Mouse (Mus musculus): ENCODE data around the gene Gpha2. TPM values are rescaled to one million over a fixed set of nuclear protein-coding genes. Genes with fewer than 3 reads are reported as not detected.

Gene Gpha2
- total RNA-seq, 1 experiment, result 3.9 TPM

DNA sequence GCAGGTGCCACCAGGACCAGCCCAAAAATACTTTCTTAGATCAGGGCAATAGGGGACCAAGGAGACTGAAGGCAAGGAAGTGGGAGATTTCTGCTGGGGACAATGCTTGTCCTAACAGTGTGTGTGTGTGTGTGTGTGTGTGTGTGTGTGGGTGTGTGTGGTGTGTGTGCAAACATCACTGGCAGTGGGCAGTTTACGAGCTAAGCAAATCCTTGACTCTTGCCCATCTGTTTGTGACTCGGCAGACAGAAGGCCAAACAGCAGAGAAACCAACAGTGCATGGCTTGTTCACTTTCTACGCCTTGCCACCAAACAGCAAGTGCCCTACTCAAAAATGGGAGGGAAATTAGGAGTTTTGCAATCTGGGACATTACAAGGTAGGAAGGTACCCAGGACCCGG, 47.4 kb downstream of the Gpha2 start:
- H3K4me3 ChIP-seq (ENCODE audit: insufficient read depth in 1 of 2, low read depth in 1 of 2, low read length in 2 of 2, poor library complexity in 1 of 2, severe bottlenecking in 1 of 2), result no peak overlapping the region
- in situ Hi-C loops (cut with MboI; ENCODE audit: low sequenced_read_pairs in 2 of 2, unreplicated experiment in 2 of 2), result no loop called here
- no peak for DNase-seq (ENCODE audit: low read depth, low spot score)
- no peaks in the 10 kb centered on the region for H3K36me3 ChIP-seq (ENCODE audit: control insufficient read depth, insufficient read depth, low read length, poor library complexity, severe bottlenecking)
- H3K4me1 ChIP-seq (ENCODE audit: control insufficient read depth in 2 of 2, insufficient read depth in 2 of 2, low read length in 2 of 2, poor library complexity in 1 of 2), result peaks cover 21 to 25% of the 10 kb centered on the region in 2 experiments
- TF ChIP-seq ZNF384 (IDR thresholded peaks at IDR 0.05; ENCODE audit: low read depth, low read length), result no peak
- TF ChIP-seq CHD2 (IDR thresholded peaks at IDR 0.05; ENCODE audit: low read depth, low read length), result no peak
- no peak for TF ChIP-seq HCFC1 (IDR thresholded peaks at IDR 0.05; ENCODE audit: borderline replicate concordance, insufficient read depth, low read length)
- no peak for TF ChIP-seq ZC3H11A (IDR thresholded peaks at IDR 0.05; ENCODE audit: borderline replicate concordance, low read depth, low read length)
- TF ChIP-seq MAFK (IDR thresholded peaks at IDR 0.05; ENCODE audit: insufficient read depth, low read depth, low read length), result no peak
- H3K27ac ChIP-seq (ENCODE audit: insufficient read depth, low read depth, low read length, poor library complexity, severe bottlenecking), result no peak overlapping the region
- no peak overlapping the region for H3K9ac ChIP-seq (ENCODE audit: insufficient read depth, low read depth, low read length, poor library complexity, severe bottlenecking)
- H3K9me3 ChIP-seq (ENCODE audit: control insufficient read depth, insufficient read depth, low read depth, low read length), result no peaks in the 10 kb centered on the region

DNA sequence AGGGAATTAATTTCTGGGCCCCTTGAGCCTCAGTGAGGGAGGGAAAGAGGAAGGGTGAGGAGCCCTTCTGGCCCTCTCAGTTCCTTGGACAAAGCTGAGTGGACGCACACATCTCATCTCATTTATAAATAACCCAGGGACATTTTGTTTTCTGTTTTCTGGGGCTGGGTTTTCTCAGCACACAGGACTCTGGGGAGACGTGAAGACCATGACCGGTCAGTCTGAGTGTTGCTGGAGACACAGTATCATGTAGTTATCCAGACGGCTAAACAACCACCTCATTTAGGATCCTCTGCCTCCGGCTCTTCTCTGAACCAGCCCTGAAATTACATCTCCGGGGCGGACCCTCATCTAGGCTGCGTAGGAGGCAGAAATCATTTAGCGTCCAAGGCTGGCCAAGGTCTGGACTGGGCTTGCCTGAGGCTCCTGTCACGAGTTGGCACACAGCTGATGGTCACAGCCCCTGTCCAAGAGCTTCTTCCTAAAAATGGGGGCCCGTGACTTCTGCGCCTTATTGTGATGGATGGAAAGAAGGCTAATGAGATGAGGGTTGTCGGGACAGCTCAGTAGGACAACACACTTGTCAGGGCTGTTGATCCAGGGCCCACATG, 47.9 kb downstream of the Gpha2 start:
- Histone ChIP-seq H3K27ac (ENCODE audit: insufficient read depth, low read depth, low read length, poor library complexity, severe bottlenecking) (no peak overlapping the region), H3K4me3 (ENCODE audit: insufficient read depth in 1 of 2, low read depth in 1 of 2, low read length in 2 of 2, poor library complexity in 1 of 2, severe bottlenecking in 1 of 2) (no peak overlapping the region), H3K36me3 (ENCODE audit: control insufficient read depth, insufficient read depth, low read length, poor library complexity, severe bottlenecking) (no peaks in the 10 kb centered on the region), H3K9me3 (ENCODE audit: control insufficient read depth, insufficient read depth, low read depth, low read length) (no peaks in the 10 kb centered on the region), H3K4me1 (ENCODE audit: control insufficient read depth in 2 of 2, insufficient read depth in 2 of 2, low read length in 2 of 2, poor library complexity in 1 of 2) (peaks cover 24 to 25% of the 10 kb centered on the region in 2 experiments), H3K9ac (ENCODE audit: insufficient read depth, low read depth, low read length, poor library complexity, severe bottlenecking) (no peak overlapping the region)
- in situ Hi-C loops (cut with MboI; ENCODE audit: low sequenced_read_pairs in 2 of 2, unreplicated experiment in 2 of 2), result no loop called here
- DNase-seq (ENCODE audit: low read depth, low spot score), result no peak
- no peak for TF ChIP-seq MAFK (IDR thresholded peaks at IDR 0.05; ENCODE audit: insufficient read depth, low read depth, low read length)
- no peak for TF ChIP-seq HCFC1 (IDR thresholded peaks at IDR 0.05; ENCODE audit: borderline replicate concordance, insufficient read depth, low read length)
- TF ChIP-seq ZNF384 (IDR thresholded peaks at IDR 0.05; ENCODE audit: low read depth, low read length), result no peak
- TF ChIP-seq CHD2 (IDR thresholded peaks at IDR 0.05; ENCODE audit: low read depth, low read length), result no peak
- no peak for TF ChIP-seq ZC3H11A (IDR thresholded peaks at IDR 0.05; ENCODE audit: borderline replicate concordance, low read depth, low read length)

DNA sequence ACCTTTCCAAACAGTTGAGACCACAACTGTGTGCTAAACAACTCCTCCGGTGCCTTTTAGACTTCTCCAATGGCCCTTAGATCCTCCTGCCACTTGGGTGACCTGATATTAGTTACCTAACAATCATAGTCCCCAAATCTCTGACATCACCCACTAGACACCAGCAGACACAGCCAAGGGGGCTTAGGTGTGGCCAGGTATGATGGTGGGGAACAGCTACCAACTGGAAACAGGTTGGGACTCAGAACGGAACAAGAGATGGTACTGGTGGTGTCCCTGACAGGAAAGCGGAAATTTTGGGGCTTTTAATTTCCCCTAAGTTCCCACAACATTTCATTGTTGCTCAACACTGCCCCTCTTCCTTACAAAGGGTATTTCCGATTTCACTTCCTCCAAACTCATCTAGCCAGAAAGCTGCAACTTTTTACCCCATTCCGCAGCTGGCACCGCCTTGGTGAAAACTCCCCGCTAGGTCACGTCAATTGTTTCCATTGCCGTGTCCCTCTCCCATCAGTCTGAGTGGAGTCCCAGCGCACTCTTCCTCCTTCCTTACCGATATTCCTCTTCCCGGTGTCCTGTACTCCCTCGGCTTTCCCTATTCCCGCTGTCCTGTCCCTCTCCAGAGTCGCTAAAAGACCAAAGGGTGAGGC, 49.7 kb downstream of the Gpha2 start:
- Histone ChIP-seq H3K9ac (ENCODE audit: insufficient read depth, low read depth, low read length, poor library complexity, severe bottlenecking) (peak overlapping the region; percentile 89), H3K9me3 (ENCODE audit: control insufficient read depth, insufficient read depth, low read depth, low read length) (no peaks in the 10 kb centered on the region), H3K4me1 (ENCODE audit: control insufficient read depth in 2 of 2, insufficient read depth in 2 of 2, low read length in 2 of 2, poor library complexity in 1 of 2) (peaks cover 17 to 18% of the 10 kb centered on the region in 2 experiments), H3K36me3 (ENCODE audit: control insufficient read depth, insufficient read depth, low read length, poor library complexity, severe bottlenecking) (peaks cover 4% of the 10 kb centered on the region; the same call in 1 of the 2 replicates), H3K4me3 (ENCODE audit: insufficient read depth in 1 of 2, low read depth in 1 of 2, low read length in 2 of 2, poor library complexity in 1 of 2, severe bottlenecking in 1 of 2) (peak overlapping the region; percentile 71 to 78), H3K27ac (ENCODE audit: insufficient read depth, low read depth, low read length, poor library complexity, severe bottlenecking) (peak overlapping the region; percentile 51; the same call in 1 of the 2 replicates)
- no peak for DNase-seq (ENCODE audit: low read depth, low spot score)
- in situ Hi-C loops (cut with MboI; ENCODE audit: low sequenced_read_pairs in 2 of 2, unreplicated experiment in 2 of 2), result no loop called here
- TF ChIP-seq ZC3H11A (IDR thresholded peaks at IDR 0.05; ENCODE audit: borderline replicate concordance, low read depth, low read length), result no peak
- no peak for TF ChIP-seq CHD2 (IDR thresholded peaks at IDR 0.05; ENCODE audit: low read depth, low read length)
- no peak for TF ChIP-seq ZNF384 (IDR thresholded peaks at IDR 0.05; ENCODE audit: low read depth, low read length)
- TF ChIP-seq HCFC1 (IDR thresholded peaks at IDR 0.05; ENCODE audit: borderline replicate concordance, insufficient read depth, low read length), result no peak
- no peak for TF ChIP-seq MAFK (IDR thresholded peaks at IDR 0.05; ENCODE audit: insufficient read depth, low read depth, low read length)

DNA sequence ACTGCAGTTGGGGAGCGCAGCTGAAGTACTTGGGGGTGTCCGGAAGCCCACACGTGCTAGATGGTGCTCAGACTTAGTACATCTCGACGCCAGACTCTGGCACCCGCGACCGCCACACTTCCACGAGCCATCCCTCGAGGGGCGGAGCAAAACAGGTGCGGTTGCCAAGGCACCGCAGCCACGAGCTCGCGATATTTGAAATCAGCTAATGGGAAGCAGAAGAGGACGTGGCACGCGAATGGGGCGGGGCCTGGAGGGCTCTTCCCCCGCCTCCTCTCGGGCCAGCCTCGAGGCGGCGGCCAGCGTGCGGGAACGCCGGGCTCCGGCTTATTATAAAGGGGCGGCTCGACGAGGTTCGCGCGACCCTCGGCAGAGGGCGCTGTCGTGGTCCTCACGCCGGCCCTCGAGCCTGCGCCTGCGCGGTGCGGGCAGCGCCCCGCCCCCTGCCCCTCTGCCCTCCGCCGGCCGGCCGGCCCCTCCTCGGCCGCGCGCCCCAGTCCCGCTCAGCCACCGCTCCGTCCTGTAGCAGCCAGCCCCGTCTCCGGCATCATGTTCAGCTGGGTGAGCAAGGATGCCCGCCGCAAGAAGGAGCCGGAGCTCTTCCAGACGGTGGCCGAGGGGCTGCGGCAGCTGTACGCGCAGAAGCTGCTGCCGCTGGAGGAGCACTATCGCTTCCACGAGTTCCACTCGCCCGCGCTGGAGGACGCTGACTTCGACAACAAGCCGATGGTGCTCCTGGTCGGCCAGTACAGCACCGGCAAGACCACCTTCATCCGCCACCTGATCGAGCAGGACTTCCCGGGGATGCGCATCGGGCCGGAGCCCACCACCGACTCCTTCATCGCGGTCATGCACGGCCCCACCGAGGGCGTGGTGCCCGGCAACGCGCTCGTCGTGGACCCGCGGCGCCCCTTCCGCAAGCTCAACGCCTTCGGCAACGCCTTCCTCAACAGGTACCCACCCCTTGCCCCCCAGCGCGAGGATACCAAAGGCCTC, 50.5 kb downstream of the Gpha2 start, which contains the start of gene Ehd1:
TSS of gene Ehd1 (plus strand) at position 300 of the 996 bp plus-strand sequence.
- no peak for TF ChIP-seq ZNF384 (IDR thresholded peaks at IDR 0.05; ENCODE audit: low read depth, low read length)
- no peak for TF ChIP-seq ZC3H11A (IDR thresholded peaks at IDR 0.05; ENCODE audit: borderline replicate concordance, low read depth, low read length)
- TF ChIP-seq CHD2 (IDR thresholded peaks at IDR 0.05; ENCODE audit: low read depth, low read length), result peak; percentile 97
- peak; percentile 20; the same call in 1 of the 2 replicates for TF ChIP-seq HCFC1 (IDR thresholded peaks at IDR 0.05; ENCODE audit: borderline replicate concordance, insufficient read depth, low read length)
- peak within 1 kb of the TSS; percentile 63 for H3K27ac ChIP-seq (ENCODE audit: insufficient read depth, low read depth, low read length, poor library complexity, severe bottlenecking)
- peaks cover 12 to 17% of the 10 kb centered on the region in 2 experiments for H3K4me1 ChIP-seq (ENCODE audit: control insufficient read depth in 2 of 2, insufficient read depth in 2 of 2, low read length in 2 of 2, poor library complexity in 1 of 2)
- H3K36me3 ChIP-seq (ENCODE audit: control insufficient read depth, insufficient read depth, low read length, poor library complexity, severe bottlenecking), result peaks cover 13% of the 10 kb centered on the region
- in situ Hi-C loops (cut with MboI; ENCODE audit: low sequenced_read_pairs in 2 of 2, unreplicated experiment in 2 of 2), result no loop called here
- no peaks in the 10 kb centered on the region for H3K9me3 ChIP-seq (ENCODE audit: control insufficient read depth, insufficient read depth, low read depth, low read length)
- peak within 1 kb of the TSS; percentile 79 to 89 for H3K4me3 ChIP-seq (ENCODE audit: insufficient read depth in 1 of 2, low read depth in 1 of 2, low read length in 2 of 2, poor library complexity in 1 of 2, severe bottlenecking in 1 of 2)
- peak; percentile 98 for DNase-seq (ENCODE audit: low read depth, low spot score)
- peak within 1 kb of the TSS; percentile 89 for H3K9ac ChIP-seq (ENCODE audit: insufficient read depth, low read depth, low read length, poor library complexity, severe bottlenecking)

Other genes with a start within 250 kb of the Gpha2 start
- 0.54 and 1.4 TPM in 2 replicates for gene Slc22a20, start 240.2 kb upstream of the Gpha2 start, total RNA-seq (2012; rRNA removed)
- gene Capn1, start 210.5 kb upstream of the Gpha2 start, total RNA-seq (2012; rRNA removed), result 19.3 and 20.4 TPM in 2 replicates
- 29.6 and 41.4 TPM in 2 replicates for gene Syvn1, start 179.8 kb upstream of the Gpha2 start, total RNA-seq (2012; rRNA removed)
- gene Mrpl49, start 168.6 kb upstream of the Gpha2 start, total RNA-seq (2012; rRNA removed), result 55.9 and 62.7 TPM in 2 replicates
- 1,469 and 1,510 TPM in 2 replicates for gene Fau, start 168.5 kb upstream of the Gpha2 start, total RNA-seq (2012; rRNA removed)
- gene Znhit2, start 165.2 kb upstream of the Gpha2 start, total RNA-seq (2012; rRNA removed), result 18.2 and 23.2 TPM in 2 replicates
- 14.0 and 23.2 TPM in 2 replicates for gene Tm7sf2, start 158.0 kb upstream of the Gpha2 start, total RNA-seq (2012; rRNA removed)
- gene Vps51, start 149.1 kb upstream of the Gpha2 start, total RNA-seq (2012; rRNA removed), result 36.9 and 45.3 TPM in 2 replicates
- gene Tmem262, start 146.3 kb upstream of the Gpha2 start, total RNA-seq (2012; rRNA removed), result not detected in 2 replicates
- 0.48 and 0.54 TPM in 2 replicates for gene Gm28374, start 144.1 kb upstream of the Gpha2 start, total RNA-seq (2012; rRNA removed)
- 39.4 and 42.4 TPM in 2 replicates for gene Zfpl1, start 141.4 kb upstream of the Gpha2 start, total RNA-seq (2012; rRNA removed)
- 50.7 and 52.1 TPM in 2 replicates for gene Cdca5, start 141.4 kb upstream of the Gpha2 start, total RNA-seq (2012; rRNA removed)
- 3.4 and 5.9 TPM in 2 replicates for gene AC131692.1, start 132.0 kb upstream of the Gpha2 start, total RNA-seq (2012; rRNA removed)
- 0.80 and 3.5 TPM in 2 replicates for gene Naaladl1, start 120.6 kb upstream of the Gpha2 start, total RNA-seq (2012; rRNA removed)
- 25.2 and 28.2 TPM in 2 replicates for gene Sac3d1, start 107.7 kb upstream of the Gpha2 start, total RNA-seq (2012; rRNA removed)
- 8.9 and 11.9 TPM in 2 replicates for gene Snx15, start 98.1 kb upstream of the Gpha2 start, total RNA-seq (2012; rRNA removed)
- gene Batf2, start 85.4 kb upstream of the Gpha2 start, total RNA-seq (2012; rRNA removed), result 0.18 TPM in 1 of 2 replicates, not detected in the other
- gene Arl2, start 84.8 kb upstream of the Gpha2 start, total RNA-seq (2012; rRNA removed), result 42.2 and 43.8 TPM in 2 replicates
- 0.63 and 1.6 TPM in 2 replicates for gene Majin, start 42.0 kb upstream of the Gpha2 start, total RNA-seq (2012; rRNA removed)
- 22.8 and 24.8 TPM in 2 replicates for gene Ppp2r5b, start 9.5 kb downstream of the Gpha2 start, total RNA-seq (2012; rRNA removed)
- 31.8 and 45.0 TPM in 2 replicates for gene Atg2a, start 15.3 kb downstream of the Gpha2 start, total RNA-seq (2012; rRNA removed)
- gene Ehd1, start 50.3 kb downstream of the Gpha2 start, total RNA-seq (2012; rRNA removed), result 133 and 162 TPM in 2 replicates
- 35.5 and 48.4 TPM in 2 replicates for gene Cdc42bpg, start 80.1 kb downstream of the Gpha2 start, total RNA-seq (2012; rRNA removed)
- gene Men1, start 108.6 kb downstream of the Gpha2 start, total RNA-seq (2012; rRNA removed), result 60.4 and 65.6 TPM in 2 replicates
- gene Map4k2, start 114.8 kb downstream of the Gpha2 start, total RNA-seq (2012; rRNA removed), result 29.4 and 43.6 TPM in 2 replicates
- gene Sf1, start 137.3 kb downstream of the Gpha2 start, total RNA-seq (2012; rRNA removed), result 150 and 164 TPM in 2 replicates
- gene Pygm, start 158.0 kb downstream of the Gpha2 start, total RNA-seq (2012; rRNA removed), result 3.7 and 4.6 TPM in 2 replicates
- 81.7 and 139 TPM in 2 replicates for gene Rasgrp2, start 173.0 kb downstream of the Gpha2 start, total RNA-seq (2012; rRNA removed)
- 9.5 and 17.1 TPM in 2 replicates for gene Nrxn2, start 192.4 kb downstream of the Gpha2 start, total RNA-seq (2012; rRNA removed)